Mouse (Mus musculus): ENCODE results near the gene Bcat2. TPM values are rescaled to one million over a fixed set of nuclear protein-coding genes. Genes with fewer than 3 reads are reported as not detected.

Gene Bcat2
- polyA plus RNA-seq, 1 experiment from 2014 or later = 25.7 TPM

DNA sequence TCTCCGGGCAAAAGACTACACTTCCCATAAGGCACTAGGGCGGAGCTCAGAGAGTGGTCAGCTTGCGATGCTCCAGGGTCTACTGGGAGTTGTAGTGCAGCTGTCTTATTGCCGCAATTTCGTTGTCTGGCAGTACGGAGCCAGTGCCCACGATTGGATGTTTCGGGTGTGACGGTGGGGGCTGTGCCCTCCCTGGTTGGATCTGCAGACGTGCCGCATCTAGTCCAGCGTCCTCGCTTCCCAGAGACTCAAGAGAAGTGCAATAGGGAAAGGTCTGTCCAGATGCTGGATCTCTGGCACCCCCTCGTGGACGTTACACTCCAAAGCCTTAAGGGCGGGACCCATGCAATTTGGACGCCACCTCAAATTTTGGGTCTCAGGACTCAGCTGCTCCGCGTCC is 19.2 kb downstream of the Bcat2 start:
- Histone ChIP-seq H3K36me3 (ENCODE audit: control insufficient read depth, insufficient read depth, low read length) (no peaks in the 10 kb centered on the region), H3K4me2 (ENCODE audit: low read depth, low read length, severe bottlenecking) (peak overlapping the region; percentile 32; the same call in 1 of the 2 replicates), H3K4me1 (replicated peaks; ENCODE audit: control insufficient read depth, insufficient read depth, low read length) (no peaks in the 10 kb centered on the region), H3K9ac (ENCODE audit: low read length) (no peak overlapping the region), H3K27ac (ENCODE audit: low read depth, low read length) (no peak overlapping the region), H3K27me3 (ENCODE audit: control insufficient read depth, insufficient read depth, low read length) (no peaks in the 10 kb centered on the region), H3K9me3 (ENCODE audit: control insufficient read depth, low read length) (no peaks in the 10 kb centered on the region), H3K4me3 (ENCODE audit: low read depth, low read length) (peak overlapping the region; percentile 9; the same call in 1 of the 2 replicates)
- DNase-seq (ENCODE audit: low spot score) (peak; percentile 93), ATAC-seq (replicated peaks; ENCODE audit: low FRiP score) (peak; percentile 97)
- WGBS = 7% methylated on average over 19 of the region's 19 CpGs

DNA sequence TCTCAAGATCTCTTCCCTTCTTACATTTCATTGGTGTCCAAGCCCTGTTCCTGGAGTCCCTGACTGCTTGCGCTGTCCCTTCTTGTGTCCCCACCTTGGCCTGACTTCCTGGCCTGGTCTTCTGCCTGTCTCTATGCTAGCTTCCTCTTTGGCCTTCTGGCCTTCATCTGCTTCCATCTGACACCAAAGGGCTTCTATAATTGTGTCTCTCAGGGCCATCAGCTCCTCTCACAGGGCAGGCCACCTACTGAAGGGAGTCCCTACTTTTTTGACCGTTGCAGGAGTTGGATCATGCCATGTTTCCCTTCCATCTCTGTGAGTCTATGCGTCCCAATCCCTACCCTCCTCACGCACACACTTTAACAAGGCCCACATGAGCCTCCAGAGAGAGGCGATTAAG is 19.9 kb downstream of the Bcat2 start:
- no peak overlapping the region for H3K9ac ChIP-seq (ENCODE audit: low read length)

DNA sequence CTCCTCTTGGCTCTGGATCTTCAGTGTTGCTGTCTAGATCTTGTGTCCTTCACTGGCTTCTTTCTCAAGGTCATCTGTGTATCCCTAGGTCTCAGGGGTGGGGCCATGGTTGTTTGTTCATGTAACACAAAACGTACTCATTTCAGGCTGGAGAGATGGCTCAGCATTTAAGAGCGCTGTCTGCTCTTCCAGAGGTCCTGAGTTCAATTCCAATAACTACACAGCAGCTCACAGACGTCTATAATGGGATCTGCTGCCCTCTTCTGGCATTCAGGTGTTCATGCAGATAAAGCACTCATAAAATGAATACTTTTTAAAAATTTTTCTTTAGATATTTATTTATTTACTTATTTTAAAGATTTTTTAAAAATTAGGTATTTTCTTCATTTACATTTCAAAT is 20.9 kb downstream of the Bcat2 start:
- Histone ChIP-seq H3K36me3 (ENCODE audit: control insufficient read depth, insufficient read depth, low read length) (no peaks in the 10 kb centered on the region), H3K4me1 (replicated peaks; ENCODE audit: control insufficient read depth, insufficient read depth, low read length) (no peaks in the 10 kb centered on the region), H3K9me3 (ENCODE audit: control insufficient read depth, low read length) (no peaks in the 10 kb centered on the region), H3K27me3 (ENCODE audit: control insufficient read depth, insufficient read depth, low read length) (no peaks in the 10 kb centered on the region), H3K27ac (ENCODE audit: low read depth, low read length) (no peak overlapping the region), H3K4me2 (ENCODE audit: low read depth, low read length, severe bottlenecking) (no peak overlapping the region), H3K4me3 (ENCODE audit: low read depth, low read length) (no peak overlapping the region), H3K9ac (ENCODE audit: low read length) (no peak overlapping the region)
- WGBS = 64% methylated on average over 3 of the region's 3 CpGs
- DNase-seq (ENCODE audit: low spot score) (no peak), ATAC-seq (replicated peaks; ENCODE audit: low FRiP score) (no peak)

More for the DNA sequence above, 19.9 kb downstream of the Bcat2 start:
- Histone ChIP-seq H3K36me3 (ENCODE audit: control insufficient read depth, insufficient read depth, low read length) (no peaks in the 10 kb centered on the region), H3K4me2 (ENCODE audit: low read depth, low read length, severe bottlenecking) (no peak overlapping the region), H3K4me1 (replicated peaks; ENCODE audit: control insufficient read depth, insufficient read depth, low read length) (no peaks in the 10 kb centered on the region), H3K9me3 (ENCODE audit: control insufficient read depth, low read length) (no peaks in the 10 kb centered on the region), H3K27ac (ENCODE audit: low read depth, low read length) (no peak overlapping the region), H3K4me3 (ENCODE audit: low read depth, low read length) (no peak overlapping the region), H3K27me3 (ENCODE audit: control insufficient read depth, insufficient read depth, low read length) (no peaks in the 10 kb centered on the region)
- no peak for DNase-seq (ENCODE audit: low spot score)
- ATAC-seq (replicated peaks; ENCODE audit: low FRiP score) = no peak
- WGBS = 89% methylated on average over 5 of the region's 5 CpGs

DNA sequence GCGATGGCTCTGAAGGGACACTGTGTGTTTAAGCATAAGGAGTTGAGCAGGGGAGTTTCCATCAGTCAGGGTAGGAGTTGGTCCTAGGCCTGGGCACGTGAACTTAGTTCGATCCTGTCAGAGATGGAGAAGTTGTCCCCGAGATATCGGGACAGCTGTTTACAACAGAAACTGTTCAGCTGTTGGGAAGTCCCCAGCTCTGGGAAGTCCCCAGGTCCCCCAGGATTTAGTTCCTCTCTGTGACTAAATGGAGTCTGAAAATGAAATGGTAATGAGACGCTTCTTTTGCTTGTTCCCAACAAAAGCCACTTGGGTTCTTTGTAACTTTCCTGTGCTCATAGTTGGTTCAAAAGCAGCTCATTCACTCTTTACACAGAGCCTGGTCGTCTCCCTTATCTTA is 21.9 kb downstream of the Bcat2 start:
- WGBS = 84% methylated on average over 7 of the region's 7 CpGs
- Histone ChIP-seq H3K27me3 (ENCODE audit: control insufficient read depth, insufficient read depth, low read length) (no peaks in the 10 kb centered on the region), H3K4me2 (ENCODE audit: low read depth, low read length, severe bottlenecking) (no peak overlapping the region), H3K4me1 (replicated peaks; ENCODE audit: control insufficient read depth, insufficient read depth, low read length) (no peaks in the 10 kb centered on the region), H3K36me3 (ENCODE audit: control insufficient read depth, insufficient read depth, low read length) (no peaks in the 10 kb centered on the region), H3K9me3 (ENCODE audit: control insufficient read depth, low read length) (no peaks in the 10 kb centered on the region), H3K27ac (ENCODE audit: low read depth, low read length) (no peak overlapping the region), H3K4me3 (ENCODE audit: low read depth, low read length) (no peak overlapping the region), H3K9ac (ENCODE audit: low read length) (no peak overlapping the region)
- ATAC-seq (replicated peaks; ENCODE audit: low FRiP score) (no peak), DNase-seq (ENCODE audit: low spot score) (no peak)

DNA sequence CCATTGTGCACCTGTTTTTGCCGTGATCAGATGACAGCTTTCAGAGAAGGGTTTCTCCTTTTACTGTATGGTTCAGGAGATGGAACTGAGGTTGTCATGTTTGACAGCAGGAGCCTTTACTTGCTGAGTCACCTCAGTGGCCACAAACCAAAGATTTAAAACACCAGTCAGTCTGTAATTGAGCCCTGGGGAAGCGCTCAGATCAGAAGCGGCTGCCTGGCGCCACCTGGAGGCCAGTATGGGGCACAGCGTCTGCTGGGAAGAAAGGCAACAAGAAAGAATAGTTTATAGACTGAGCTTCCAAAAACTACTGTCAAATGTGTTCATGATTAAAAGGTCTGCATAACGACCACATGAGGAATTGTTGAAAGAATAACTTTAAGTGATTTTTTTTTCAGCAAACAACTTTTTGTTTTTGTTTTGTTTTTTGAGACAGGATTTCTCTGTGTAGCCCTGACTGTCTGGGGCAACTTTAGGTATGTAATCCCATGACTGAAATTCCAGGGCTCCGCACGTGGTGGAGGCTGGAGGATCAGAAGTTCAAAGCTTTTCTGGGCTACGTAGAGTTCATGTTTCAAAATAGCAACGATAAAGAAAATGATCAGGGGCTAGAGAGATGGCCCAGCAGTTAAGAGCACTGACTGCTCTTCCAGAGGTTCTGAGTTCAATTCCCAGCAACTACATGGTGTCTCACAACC is 23.3 kb downstream of the Bcat2 start:
- no peak for ATAC-seq (replicated peaks; ENCODE audit: low FRiP score)
- no peak overlapping the region for H3K9ac ChIP-seq (ENCODE audit: low read length)
- H3K27ac ChIP-seq (ENCODE audit: low read depth, low read length) = no peak overlapping the region
- H3K9me3 ChIP-seq (ENCODE audit: control insufficient read depth, low read length) = no peaks in the 10 kb centered on the region
- peak; percentile 86 for DNase-seq (ENCODE audit: low spot score)
- H3K4me3 ChIP-seq (ENCODE audit: low read depth, low read length) = no peak overlapping the region
- H3K4me1 ChIP-seq (replicated peaks; ENCODE audit: control insufficient read depth, insufficient read depth, low read length) = no peaks in the 10 kb centered on the region
- no peaks in the 10 kb centered on the region for H3K36me3 ChIP-seq (ENCODE audit: control insufficient read depth, insufficient read depth, low read length)
- 25% methylated on average over 10 of the region's 10 CpGs for WGBS
- H3K27me3 ChIP-seq (ENCODE audit: control insufficient read depth, insufficient read depth, low read length) = no peaks in the 10 kb centered on the region
- no peak overlapping the region for H3K4me2 ChIP-seq (ENCODE audit: low read depth, low read length, severe bottlenecking)

GRCm38 (mm10) chr7:45595176-45595575 is 25.2 kb downstream of the Bcat2 start:
- Histone ChIP-seq H3K9ac (ENCODE audit: low read length) (no peak overlapping the region), H3K4me3 (ENCODE audit: low read depth, low read length) (no peak overlapping the region), H3K4me2 (ENCODE audit: low read depth, low read length, severe bottlenecking) (no peak overlapping the region), H3K36me3 (ENCODE audit: control insufficient read depth, insufficient read depth, low read length) (no peaks in the 10 kb centered on the region), H3K27ac (ENCODE audit: low read depth, low read length) (no peak overlapping the region), H3K27me3 (ENCODE audit: control insufficient read depth, insufficient read depth, low read length) (no peaks in the 10 kb centered on the region), H3K4me1 (replicated peaks; ENCODE audit: control insufficient read depth, insufficient read depth, low read length) (no peaks in the 10 kb centered on the region), H3K9me3 (ENCODE audit: control insufficient read depth, low read length) (no peaks in the 10 kb centered on the region)
- WGBS = 82% methylated on average over 4 of the region's 4 CpGs
- DNase-seq (ENCODE audit: low spot score) = no peak
- no peak for ATAC-seq (replicated peaks; ENCODE audit: low FRiP score)

DNA sequence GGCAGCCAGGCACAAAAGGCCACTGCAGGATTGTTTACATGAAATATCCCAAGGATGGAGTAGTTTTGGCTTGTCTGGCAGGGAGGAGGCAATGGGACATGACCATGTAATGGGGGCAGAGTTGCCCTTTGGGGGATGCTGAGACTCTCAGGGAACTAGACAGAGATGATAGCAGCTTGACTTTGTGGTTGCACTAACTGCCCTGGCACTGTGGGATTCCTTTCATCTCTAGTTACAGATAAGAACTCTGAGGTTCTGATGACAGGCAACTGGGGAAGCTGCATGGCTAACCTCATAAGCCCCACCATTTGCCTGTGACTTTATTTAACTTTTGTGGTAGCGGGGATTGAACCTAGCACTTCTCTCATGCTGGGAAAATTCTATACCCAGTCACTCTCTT is 26.2 kb downstream of the Bcat2 start:
- no peak overlapping the region for H3K9ac ChIP-seq (ENCODE audit: low read length)
- H3K4me3 ChIP-seq (ENCODE audit: low read depth, low read length) = no peak overlapping the region
- no peak for DNase-seq (ENCODE audit: low spot score)
- H3K36me3 ChIP-seq (ENCODE audit: control insufficient read depth, insufficient read depth, low read length) = no peaks in the 10 kb centered on the region
- no peaks in the 10 kb centered on the region for H3K27me3 ChIP-seq (ENCODE audit: control insufficient read depth, insufficient read depth, low read length)
- no peak overlapping the region for H3K27ac ChIP-seq (ENCODE audit: low read depth, low read length)
- H3K4me1 ChIP-seq (replicated peaks; ENCODE audit: control insufficient read depth, insufficient read depth, low read length) = no peaks in the 10 kb centered on the region
- WGBS = 82% methylated on average over 1 of the region's 1 CpGs
- ATAC-seq (replicated peaks; ENCODE audit: low FRiP score) = no peak
- H3K4me2 ChIP-seq (ENCODE audit: low read depth, low read length, severe bottlenecking) = no peak overlapping the region
- H3K9me3 ChIP-seq (ENCODE audit: control insufficient read depth, low read length) = no peaks in the 10 kb centered on the region

GRCm38 (mm10) chr7:45597013-45597412 is 27.1 kb downstream of the Bcat2 start:
- no peak overlapping the region for H3K4me2 ChIP-seq (ENCODE audit: low read depth, low read length, severe bottlenecking)
- H3K27ac ChIP-seq (ENCODE audit: low read depth, low read length) = no peak overlapping the region
- H3K4me3 ChIP-seq (ENCODE audit: low read depth, low read length) = no peak overlapping the region
- no peaks in the 10 kb centered on the region for H3K36me3 ChIP-seq (ENCODE audit: control insufficient read depth, insufficient read depth, low read length)
- H3K4me1 ChIP-seq (replicated peaks; ENCODE audit: control insufficient read depth, insufficient read depth, low read length) = no peaks in the 10 kb centered on the region
- ATAC-seq (replicated peaks; ENCODE audit: low FRiP score) (no peak), DNase-seq (ENCODE audit: low spot score) (no peak)
- no peaks in the 10 kb centered on the region for H3K27me3 ChIP-seq (ENCODE audit: control insufficient read depth, insufficient read depth, low read length)
- no peak overlapping the region for H3K9ac ChIP-seq (ENCODE audit: low read length)
- WGBS = 90% methylated on average over 5 of the region's 5 CpGs
- no peaks in the 10 kb centered on the region for H3K9me3 ChIP-seq (ENCODE audit: control insufficient read depth, low read length)

- Histone ChIP-seq H3K4me1 (replicated peaks; ENCODE audit: control insufficient read depth, insufficient read depth, low read length) (no peaks in the 10 kb centered on the region), H3K36me3 (ENCODE audit: control insufficient read depth, insufficient read depth, low read length) (no peaks in the 10 kb centered on the region), H3K4me2 (ENCODE audit: low read depth, low read length, severe bottlenecking) (no peak overlapping the region), H3K27me3 (ENCODE audit: control insufficient read depth, insufficient read depth, low read length) (no peaks in the 10 kb centered on the region), H3K4me3 (ENCODE audit: low read depth, low read length) (no peak overlapping the region), H3K9ac (ENCODE audit: low read length) (no peak overlapping the region), H3K27ac (ENCODE audit: low read depth, low read length) (no peak overlapping the region), H3K9me3 (ENCODE audit: control insufficient read depth, low read length) (no peaks in the 10 kb centered on the region)
- DNase-seq (ENCODE audit: low spot score) (no peak), ATAC-seq (replicated peaks; ENCODE audit: low FRiP score) (no peak)
- 92% methylated on average over 6 of the region's 6 CpGs for WGBS
These were observed 27.6 kb downstream of the Bcat2 start for GRCm38 (mm10) chr7:45597527-45597926.

Measured in forebrain, embryonic 11.5 days (tissue).